Mouse (Mus musculus) forebrain, embryonic 15.5 days (tissue): Measurements from ENCODE around the gene Foxred2. TPM values are rescaled to one million over a fixed set of nuclear protein-coding genes. Genes with fewer than 3 reads are reported as not detected.

Source experiments
- polyA plus RNA-seq: library from polyadenylated mRNA; unstranded; fragments of >200 nt; fragmentation: Nextera tagmentation; extraction: Ambion mirVana; gene quantifications from 2 replicates; pipeline ENCODE4 v1.2.1, GENCODE M21; 2015

Foxred2 gene
- polyA plus RNA-seq, 1 experiment from 2014 or later = 13.8 TPM

Other genes with a start within 250 kb of the Foxred2 start
- not detected in 2 replicates for gene Apol9b, start 227.7 kb downstream of the Foxred2 start, polyA plus RNA-seq
- gene Apol8, start 199.7 kb downstream of the Foxred2 start, polyA plus RNA-seq = 0.20 TPM in 1 of 2 replicates, not detected in the other
- 12.3 and 12.4 TPM in 2 replicates for gene Myh9, start 114.5 kb downstream of the Foxred2 start, polyA plus RNA-seq
- 230 and 238 TPM in 2 replicates for gene Txn2, start 27.7 kb downstream of the Foxred2 start, polyA plus RNA-seq
- 186 and 199 TPM in 2 replicates for gene Eif3d, start 14.1 kb upstream of the Foxred2 start, polyA plus RNA-seq
- gene Cacng2, start 163.3 kb upstream of the Foxred2 start, polyA plus RNA-seq = 7.0 and 7.6 TPM in 2 replicates
- gene Ift27, start 217.4 kb upstream of the Foxred2 start, polyA plus RNA-seq = 118 and 120 TPM in 2 replicates
- gene Pvalb, start 249.7 kb upstream of the Foxred2 start, polyA plus RNA-seq = not detected in 2 replicates